Mouse (Mus musculus): ENCODE data around the gene Vangl1. TPM values are rescaled to one million over a fixed set of nuclear protein-coding genes. Genes with fewer than 3 reads are reported as not detected.

The Vangl1 gene
- total RNA-seq, 1 experiment from 2014 or later, result 33.3 TPM

GRCm38 (mm10) chr3:102198446-102198845, 6.0 kb downstream of the Vangl1 start:
- no peak for DNase-seq

GRCm38 (mm10) chr3:102197746-102198145, 6.7 kb downstream of the Vangl1 start:
- DNase-seq, result no peak

GRCm38 (mm10) chr3:102197152-102197551, 7.3 kb downstream of the Vangl1 start:
- no peak for DNase-seq

GRCm38 (mm10) chr3:102196166-102196565, 8.3 kb downstream of the Vangl1 start:
- no peak for DNase-seq

GRCm38 (mm10) chr3:102195762-102196161, 8.7 kb downstream of the Vangl1 start:
- DNase-seq, result no peak

GRCm38 (mm10) chr3:102194291-102195051, 10.0 kb downstream of the Vangl1 start:
- DNase-seq, result no peak

GRCm38 (mm10) chr3:102193488-102194290, 10.8 kb downstream of the Vangl1 start:
- DNase-seq, result peak; percentile 24

- DNase-seq, result peak; percentile 32
Measured at GRCm38 (mm10) chr3:102192621-102193020, 11.9 kb downstream of the Vangl1 start.

- peak; percentile 23 for DNase-seq
Measured at GRCm38 (mm10) chr3:102191575-102191974, 12.9 kb downstream of the Vangl1 start.

- no peak for DNase-seq
Measured at GRCm38 (mm10) chr3:102190642-102191041, 13.9 kb downstream of the Vangl1 start.

GRCm38 (mm10) chr3:102190015-102190414, 14.5 kb downstream of the Vangl1 start:
- DNase-seq, result no peak

GRCm38 (mm10) chr3:102188972-102189371, 15.5 kb downstream of the Vangl1 start:
- no peak for DNase-seq

GRCm38 (mm10) chr3:102187401-102187800, 17.1 kb downstream of the Vangl1 start:
- DNase-seq, result no peak

- no peak for DNase-seq
Measured at GRCm38 (mm10) chr3:102184721-102185120, 19.8 kb downstream of the Vangl1 start.

GRCm38 (mm10) chr3:102182601-102183000, 21.9 kb downstream of the Vangl1 start:
- no peak for DNase-seq

- peak; percentile 85 for DNase-seq
Measured at GRCm38 (mm10) chr3:102181191-102181590, 23.3 kb downstream of the Vangl1 start.

- peak; percentile 85 for DNase-seq
Measured at GRCm38 (mm10) chr3:102180746-102181145, 23.7 kb downstream of the Vangl1 start.

GRCm38 (mm10) chr3:102179869-102180268, 24.6 kb downstream of the Vangl1 start:
- no peak for DNase-seq

GRCm38 (mm10) chr3:102177837-102178615, 26.5 kb downstream of the Vangl1 start:
- no peak for DNase-seq

- no peak for DNase-seq
Measured at GRCm38 (mm10) chr3:102176116-102176515, 28.4 kb downstream of the Vangl1 start.

- DNase-seq, result no peak
Measured at GRCm38 (mm10) chr3:102175701-102176100, 28.8 kb downstream of the Vangl1 start.

- DNase-seq, result peak; percentile 52
Measured at GRCm38 (mm10) chr3:102174118-102174865, 30.2 kb downstream of the Vangl1 start.

Data from adrenal gland, postnatal 14 days (tissue).